Mouse (Mus musculus): ENCODE measurements at regions not wholly inside any gene's neighbourhood (a gene's known extent, or its start where the extent isn't known, plus 50 kb on each side); places are given as distances from the start of the nearest gene placed in this dataset.
A peak's percentile ranks its signal among the peaks of the same experiment; 100 is the strongest.
"Not testable (repeated sequence)": the region's sequence is repeated elsewhere in the genome, so short reads cannot be mapped to it uniquely, and the experiment has no call there.

DNA sequence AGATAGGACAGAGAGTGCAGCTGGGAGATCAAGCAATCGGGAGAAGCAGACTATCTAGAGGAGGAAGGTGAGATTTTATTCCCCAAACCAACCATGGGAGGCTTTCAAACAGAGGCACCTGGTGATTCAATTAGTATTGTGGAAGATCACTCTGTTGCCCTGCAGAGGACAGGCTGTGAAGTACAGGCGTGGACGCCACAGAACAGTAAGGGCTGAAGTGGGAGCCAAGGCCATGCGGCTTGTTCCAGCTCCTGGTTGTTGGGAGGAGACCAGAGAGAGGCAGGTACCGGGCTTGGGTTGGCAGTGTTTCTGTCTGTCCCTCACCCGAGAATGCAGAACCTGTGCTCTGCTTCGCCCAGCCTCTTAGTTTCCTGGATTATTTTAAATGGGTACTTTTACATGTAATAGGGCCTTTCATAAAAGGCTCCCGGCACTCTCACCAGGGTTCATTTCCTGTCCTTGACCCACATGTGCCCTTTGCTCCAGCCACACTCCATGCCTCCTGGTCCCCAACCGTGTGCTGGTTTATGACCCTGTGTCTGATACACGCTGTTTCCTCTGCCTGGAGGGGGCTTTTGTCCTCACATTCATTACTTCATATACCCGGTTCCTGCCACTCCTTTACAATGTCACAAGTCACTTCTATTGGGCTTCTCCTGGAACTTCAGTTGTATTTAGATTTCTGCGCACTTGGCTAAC is 58.3 kb downstream of the Vcpkmt start:
- 51% methylated on average over 12 of the region's 12 CpGs for WGBS
- no peak overlapping the region for H3K9ac ChIP-seq
- H3K9me3 ChIP-seq = no peaks in the 10 kb centered on the region
- no peak overlapping the region for H3K4me3 ChIP-seq
- no peaks in the 10 kb centered on the region for H3K27me3 ChIP-seq
- no peaks in the 10 kb centered on the region for H3K36me3 ChIP-seq
- H3K27ac ChIP-seq = 0 out of 2 replicates have a peak overlapping the region, but pooled peaks have one; percentile 11
- no peak for ATAC-seq (ENCODE audit: insufficient number of reproducible peaks, insufficient read depth, low FRiP score, low TSS enrichment, low read depth)
- H3K4me2 ChIP-seq = no peak overlapping the region
- H3K4me1 ChIP-seq = 0 out of 2 replicates have a peak, but pooled peaks cover 7% of the 10 kb centered on the region

DNA sequence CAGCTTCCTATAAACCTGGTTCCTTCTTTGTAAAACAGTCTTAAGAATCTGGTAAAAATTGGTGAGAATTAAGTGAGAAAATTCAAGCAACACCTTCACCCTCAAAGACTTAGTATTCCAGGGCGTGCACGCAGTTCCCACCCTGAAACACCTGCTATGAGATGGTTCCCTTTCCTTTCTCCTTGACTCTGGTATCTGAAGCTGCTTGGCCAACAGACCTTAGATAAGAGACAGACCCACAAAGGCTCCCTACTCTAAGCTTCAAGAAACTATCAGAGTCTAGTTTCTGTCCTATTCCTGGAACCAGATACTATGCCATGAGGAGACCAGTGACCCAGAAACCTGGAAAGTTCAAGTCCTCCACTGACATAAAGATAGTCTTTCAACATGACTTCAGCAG is 63.0 kb downstream of the Vcpkmt start:
- Histone ChIP-seq H3K9ac (no peak overlapping the region), H3K27ac (no peak overlapping the region), H3K4me3 (no peak overlapping the region), H3K36me3 (no peaks in the 10 kb centered on the region), H3K4me2 (no peak overlapping the region), H3K4me1 (peaks cover 13% of the 10 kb centered on the region), H3K27me3 (no peaks in the 10 kb centered on the region), H3K9me3 (no peaks in the 10 kb centered on the region)
- no peak for ATAC-seq (ENCODE audit: insufficient number of reproducible peaks, insufficient read depth, low FRiP score, low TSS enrichment, low read depth)
- 97% methylated on average over 2 of the region's 2 CpGs for WGBS

DNA sequence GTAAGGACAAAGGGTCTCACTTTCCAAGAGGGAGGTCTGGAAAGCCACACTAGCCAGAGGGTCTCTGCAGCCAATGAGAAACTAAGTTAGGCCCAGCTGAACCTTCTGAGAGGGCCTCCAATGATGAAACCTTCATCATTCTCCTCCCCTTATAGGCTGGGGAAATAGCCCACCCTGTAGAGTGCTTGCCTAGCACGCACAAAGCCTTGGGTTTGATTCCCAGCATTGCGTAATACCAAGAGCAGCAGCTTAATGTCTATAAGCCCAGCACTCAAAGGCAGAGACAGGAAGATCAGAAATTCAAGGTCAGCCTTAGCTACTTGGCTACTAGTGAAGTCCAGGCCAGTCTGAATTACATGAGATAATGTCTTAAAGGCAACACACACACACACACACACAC is 63.8 kb downstream of the Vcpkmt start:
- 81% methylated on average over 2 of the region's 2 CpGs for WGBS
- Histone ChIP-seq H3K27me3 (no peaks in the 10 kb centered on the region), H3K36me3 (no peaks in the 10 kb centered on the region), H3K9me3 (no peaks in the 10 kb centered on the region), H3K9ac (no peak overlapping the region), H3K4me2 (no peak overlapping the region), H3K4me1 (peaks cover 8% of the 10 kb centered on the region), H3K4me3 (no peak overlapping the region), H3K27ac (peak overlapping the region; percentile 51)
- no peak; the same call in 1 of the 2 replicates for ATAC-seq (ENCODE audit: insufficient number of reproducible peaks, insufficient read depth, low FRiP score, low TSS enrichment, low read depth)

DNA sequence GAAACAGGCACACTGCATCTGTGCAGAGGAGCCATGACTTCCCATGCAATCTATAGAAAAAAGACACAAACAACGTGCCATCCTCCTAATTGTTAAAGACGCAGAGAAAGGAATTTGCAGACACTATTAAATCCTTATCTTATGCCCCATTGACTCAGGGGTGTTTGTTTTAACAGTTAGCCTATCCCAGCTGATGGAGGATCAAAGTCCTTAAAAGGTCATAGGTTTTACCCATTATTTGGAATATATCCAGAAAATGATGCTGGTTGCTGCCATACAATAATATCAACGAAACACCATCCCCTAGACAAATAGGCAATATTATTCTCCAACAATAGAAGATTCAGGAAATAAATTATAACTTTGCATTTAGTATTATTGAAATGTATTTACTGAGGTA is 65.2 kb downstream of the Vcpkmt start:
- ATAC-seq (ENCODE audit: insufficient number of reproducible peaks, insufficient read depth, low FRiP score, low TSS enrichment, low read depth) = no peak
- H3K27me3 ChIP-seq = no peaks in the 10 kb centered on the region
- no peak overlapping the region for H3K4me3 ChIP-seq
- WGBS = 68% methylated on average over 3 of the region's 3 CpGs
- H3K4me1 ChIP-seq = peaks cover 8% of the 10 kb centered on the region
- H3K9me3 ChIP-seq = no peaks in the 10 kb centered on the region
- H3K36me3 ChIP-seq = no peaks in the 10 kb centered on the region
- H3K4me2 ChIP-seq = no peak overlapping the region
- H3K27ac ChIP-seq = no peak overlapping the region
- no peak overlapping the region for H3K9ac ChIP-seq

DNA sequence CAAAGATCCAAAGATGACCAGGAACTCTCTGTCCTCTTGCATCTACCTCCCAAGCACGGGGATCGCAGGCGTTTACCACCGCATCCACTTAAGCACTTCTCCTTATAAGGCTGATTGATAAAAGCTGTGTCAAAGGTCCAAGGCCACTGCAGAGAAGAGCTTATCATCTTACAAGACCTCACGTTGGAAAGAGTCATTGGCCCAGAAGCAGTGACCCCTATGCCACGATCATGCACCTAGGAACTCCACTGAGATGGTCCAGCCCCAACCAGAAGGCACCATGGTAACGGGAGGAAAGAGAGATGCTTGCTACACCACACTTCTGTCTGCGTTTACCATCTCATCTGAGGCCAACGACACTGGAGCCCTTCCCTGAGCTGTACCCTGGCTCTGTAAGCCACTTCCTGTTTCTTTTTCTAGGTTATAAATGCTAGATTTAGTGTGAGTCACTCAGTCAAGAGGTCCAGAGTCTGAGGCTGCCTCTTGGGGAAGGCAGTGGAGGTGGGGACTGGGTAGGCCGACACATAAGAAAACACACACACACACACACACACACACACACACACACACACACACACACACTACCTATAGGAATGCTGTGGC is 66.4 kb downstream of the Vcpkmt start:
- Histone ChIP-seq H3K27ac (no peak overlapping the region), H3K4me2 (no peak overlapping the region), H3K27me3 (no peaks in the 10 kb centered on the region), H3K9ac (no peak overlapping the region), H3K4me1 (peaks cover 8% of the 10 kb centered on the region), H3K9me3 (no peaks in the 10 kb centered on the region), H3K36me3 (no peaks in the 10 kb centered on the region), H3K4me3 (no peak overlapping the region)
- 73% methylated on average over 10 of the region's 10 CpGs for WGBS
- no peak for ATAC-seq (ENCODE audit: insufficient number of reproducible peaks, insufficient read depth, low FRiP score, low TSS enrichment, low read depth)

DNA sequence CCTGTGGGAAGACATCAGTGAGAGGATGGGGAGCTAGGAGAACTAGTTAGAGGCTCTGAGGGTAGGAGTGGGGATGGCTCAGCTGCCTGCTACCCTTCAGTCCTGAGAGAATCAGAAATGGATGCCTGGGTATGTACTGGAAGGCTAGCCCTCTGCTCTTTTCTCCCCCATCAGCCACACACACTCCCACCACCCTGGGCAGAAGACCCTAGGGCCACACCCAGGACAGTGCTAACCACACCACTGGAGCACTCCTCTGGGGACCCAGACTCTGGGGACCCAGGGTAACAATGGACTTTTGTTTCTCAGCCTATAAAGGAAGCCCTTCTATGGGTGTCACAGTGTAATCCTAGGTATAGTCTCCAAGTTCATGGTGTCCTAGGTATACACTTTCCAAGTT is 67.0 kb downstream of the Vcpkmt start:
- Histone ChIP-seq H3K9me3 (no peaks in the 10 kb centered on the region), H3K36me3 (no peaks in the 10 kb centered on the region), H3K4me3 (no peak overlapping the region), H3K27ac (peak overlapping the region; percentile 16; the same call in 1 of the 2 replicates), H3K9ac (no peak overlapping the region), H3K4me1 (peaks cover 8% of the 10 kb centered on the region), H3K27me3 (no peaks in the 10 kb centered on the region), H3K4me2 (no peak overlapping the region)
- no peak for ATAC-seq (ENCODE audit: insufficient number of reproducible peaks, insufficient read depth, low FRiP score, low TSS enrichment, low read depth)

- Histone ChIP-seq H3K4me2 (no peak overlapping the region), H3K27me3 (no peaks in the 10 kb centered on the region), H3K27ac (peak overlapping the region; percentile 28; the same call in 1 of the 2 replicates), H3K4me1 (peaks cover 8% of the 10 kb centered on the region), H3K9ac (no peak overlapping the region), H3K9me3 (no peaks in the 10 kb centered on the region), H3K36me3 (no peaks in the 10 kb centered on the region), H3K4me3 (no peak overlapping the region)
- WGBS = 46% methylated on average over 9 of the region's 9 CpGs
- ATAC-seq (ENCODE audit: insufficient number of reproducible peaks, insufficient read depth, low FRiP score, low TSS enrichment, low read depth) = no peak
Observed at GRCm38 (mm10) chr12:69515117-69515516, 67.7 kb downstream of the Vcpkmt start.

DNA sequence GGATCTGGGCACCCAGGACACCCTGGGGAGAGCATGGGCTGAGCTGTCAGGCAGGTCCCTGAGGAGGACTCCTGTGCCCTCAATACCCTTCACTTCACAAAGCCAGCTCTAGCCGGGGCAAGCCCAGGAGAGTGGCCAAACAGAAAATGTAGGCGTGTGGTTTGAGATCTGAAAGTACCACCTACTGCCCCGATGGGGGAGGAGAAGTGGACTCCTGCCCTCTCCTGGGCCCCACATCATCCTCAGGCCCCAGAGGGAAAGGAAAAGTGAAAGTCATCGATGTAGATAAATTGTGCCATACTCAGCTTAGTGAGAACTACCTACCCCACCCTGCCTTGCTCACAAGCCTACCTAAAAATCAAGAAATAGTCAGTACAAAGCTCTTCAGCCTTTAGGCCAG is 69.7 kb downstream of the Vcpkmt start:
- no peak overlapping the region for H3K27ac ChIP-seq
- no peak for ATAC-seq (ENCODE audit: insufficient number of reproducible peaks, insufficient read depth, low FRiP score, low TSS enrichment, low read depth)
- H3K9ac ChIP-seq = no peak overlapping the region
- no peaks in the 10 kb centered on the region for H3K27me3 ChIP-seq
- no peaks in the 10 kb centered on the region for H3K4me1 ChIP-seq
- H3K4me3 ChIP-seq = no peak overlapping the region
- 63% methylated on average over 4 of the region's 4 CpGs for WGBS
- H3K9me3 ChIP-seq = no peaks in the 10 kb centered on the region
- no peak overlapping the region for H3K4me2 ChIP-seq
- no peaks in the 10 kb centered on the region for H3K36me3 ChIP-seq

GRCm38 (mm10) chr12:69510736-69511135 is 72.1 kb downstream of the Vcpkmt start:
- Histone ChIP-seq H3K9ac (no peak overlapping the region), H3K36me3 (no peaks in the 10 kb centered on the region), H3K4me1 (no peaks in the 10 kb centered on the region), H3K27ac (no peak overlapping the region), H3K27me3 (no peaks in the 10 kb centered on the region), H3K4me2 (no peak overlapping the region), H3K4me3 (no peak overlapping the region), H3K9me3 (no peaks in the 10 kb centered on the region)
- ATAC-seq (ENCODE audit: insufficient number of reproducible peaks, insufficient read depth, low FRiP score, low TSS enrichment, low read depth) = no peak
- WGBS = 34% methylated on average over 4 of the region's 4 CpGs

DNA sequence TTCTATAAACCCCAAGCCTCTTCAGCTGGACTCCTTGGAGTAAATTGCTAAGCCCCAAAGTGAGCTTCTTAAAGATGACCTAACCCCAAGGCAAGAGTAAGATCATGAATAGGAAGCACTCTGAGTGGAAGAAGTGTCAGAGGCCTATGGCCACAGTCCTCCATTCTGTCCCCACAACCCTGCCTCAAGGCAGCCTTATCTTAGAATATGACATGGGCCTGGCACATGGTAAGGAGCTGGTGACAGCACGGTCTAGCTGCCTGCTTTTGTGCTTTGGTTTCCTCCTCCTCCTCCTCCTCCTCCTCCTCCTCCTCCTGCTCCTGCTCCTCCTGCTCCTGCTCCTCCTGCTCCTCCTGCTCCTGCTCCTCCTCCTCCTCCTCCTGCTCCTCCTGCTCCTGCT is 73.6 kb downstream of the Vcpkmt start:
- not testable (repeated sequence) for H3K4me2 ChIP-seq; H3K9me3 ChIP-seq; H3K36me3 ChIP-seq; ATAC-seq (ENCODE audit: insufficient number of reproducible peaks, insufficient read depth, low FRiP score, low TSS enrichment, low read depth); H3K4me3 ChIP-seq; H3K9ac ChIP-seq; H3K4me1 ChIP-seq; H3K27ac ChIP-seq; H3K27me3 ChIP-seq
- WGBS = 73% methylated on average over 1 of the region's 1 CpGs

- no peak for ATAC-seq (ENCODE audit: insufficient number of reproducible peaks, insufficient read depth, low FRiP score, low TSS enrichment, low read depth)
- peaks cover 3% of the 10 kb centered on the region for H3K4me1 ChIP-seq
- no peaks in the 10 kb centered on the region for H3K36me3 ChIP-seq
- H3K27ac ChIP-seq = no peak overlapping the region
- H3K4me2 ChIP-seq = no peak overlapping the region
- H3K9me3 ChIP-seq = no peaks in the 10 kb centered on the region
- no peaks in the 10 kb centered on the region for H3K27me3 ChIP-seq
- WGBS = 92% methylated on average over 6 of the region's 6 CpGs
- no peak overlapping the region for H3K4me3 ChIP-seq
- no peak overlapping the region for H3K9ac ChIP-seq
Observed at GRCm38 (mm10) chr12:69507906-69508305, 74.9 kb downstream of the Vcpkmt start.

- 69% methylated on average over 3 of the region's 3 CpGs for WGBS
- H3K9ac ChIP-seq = no peak overlapping the region
- H3K4me1 ChIP-seq = peaks cover 9% of the 10 kb centered on the region
- H3K4me3 ChIP-seq = no peak overlapping the region
- no peak for ATAC-seq (ENCODE audit: insufficient number of reproducible peaks, insufficient read depth, low FRiP score, low TSS enrichment, low read depth)
- no peaks in the 10 kb centered on the region for H3K36me3 ChIP-seq
- H3K4me2 ChIP-seq = no peak overlapping the region
- no peaks in the 10 kb centered on the region for H3K9me3 ChIP-seq
- no peak overlapping the region for H3K27ac ChIP-seq
- no peaks in the 10 kb centered on the region for H3K27me3 ChIP-seq
Observed at GRCm38 (mm10) chr12:69507333-69507732, 75.5 kb downstream of the Vcpkmt start.

Data from embryonic facial prominence, embryonic 13.5 days (tissue).